Mouse (Mus musculus): Measurements from ENCODE around the gene Dcbld1. TPM values are rescaled to one million over a fixed set of nuclear protein-coding genes. Genes with fewer than 3 reads are reported as not detected.
"Not testable (repeated sequence)": the region's sequence is repeated elsewhere in the genome, so short reads cannot be mapped to it uniquely, and the experiment has no call there.

Gene Dcbld1
- polyA plus RNA-seq, 1 experiment: 2.0 TPM

DNA sequence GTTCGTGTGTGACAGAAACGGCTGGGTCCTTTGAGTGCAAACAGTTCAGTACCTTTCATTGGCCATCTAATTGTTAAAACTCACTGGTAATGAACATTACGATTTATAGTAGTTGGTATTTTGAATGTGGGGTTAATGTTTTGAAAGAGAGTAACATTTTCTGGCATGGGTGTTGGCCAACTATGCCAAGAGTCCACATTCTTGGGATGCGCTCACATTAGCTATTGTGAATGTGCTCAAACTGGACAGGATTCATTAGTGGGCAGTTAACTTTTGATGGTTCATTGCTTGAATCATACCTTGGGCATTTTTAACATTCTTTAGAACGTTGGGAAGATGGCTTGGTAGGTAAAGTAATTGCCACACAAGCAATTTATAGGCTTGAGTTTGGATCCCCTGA is 30.7 kb downstream of the Dcbld1 start:
- TF ChIP-seq POLR2A (IDR thresholded peaks at IDR 0.05; ENCODE audit: control insufficient read depth, low read depth, low read length): no peak
- TF ChIP-seq CTCF (IDR thresholded peaks at IDR 0.05; ENCODE audit: control insufficient read depth, insufficient read depth, insufficient replicate concordance, low read depth, low read length): no peak
- Histone ChIP-seq H3K4me1 (ENCODE audit: control insufficient read depth, insufficient read depth, low read length) (no peaks in the 10 kb centered on the region), H3K27me3 (ENCODE audit: control insufficient read depth, insufficient read depth, low read length) (no peaks in the 10 kb centered on the region), H3K36me3 (ENCODE audit: control insufficient read depth, insufficient read depth, low read length) (no peaks in the 10 kb centered on the region), H3K27ac (ENCODE audit: control insufficient read depth, insufficient read depth, low read depth, low read length) (no peak overlapping the region), H3K4me3 (ENCODE audit: control insufficient read depth, low read depth, low read length) (no peak overlapping the region)

GRCm38 (mm10) chr10:52268879-52269278 is 35.5 kb downstream of the Dcbld1 start:
- no peak overlapping the region for H3K4me3 ChIP-seq (ENCODE audit: control insufficient read depth, low read depth, low read length)
- H3K27ac ChIP-seq (ENCODE audit: control insufficient read depth, insufficient read depth, low read depth, low read length): no peak overlapping the region
- TF ChIP-seq POLR2A (IDR thresholded peaks at IDR 0.05; ENCODE audit: control insufficient read depth, low read depth, low read length): no peak
- no peak for TF ChIP-seq CTCF (IDR thresholded peaks at IDR 0.05; ENCODE audit: control insufficient read depth, insufficient read depth, insufficient replicate concordance, low read depth, low read length)
- H3K36me3 ChIP-seq (ENCODE audit: control insufficient read depth, insufficient read depth, low read length): no peaks in the 10 kb centered on the region
- no peaks in the 10 kb centered on the region for H3K4me1 ChIP-seq (ENCODE audit: control insufficient read depth, insufficient read depth, low read length)
- no peaks in the 10 kb centered on the region for H3K27me3 ChIP-seq (ENCODE audit: control insufficient read depth, insufficient read depth, low read length)

- Histone ChIP-seq H3K27ac (ENCODE audit: control insufficient read depth, insufficient read depth, low read depth, low read length) (no peak overlapping the region), H3K4me1 (ENCODE audit: control insufficient read depth, insufficient read depth, low read length) (no peaks in the 10 kb centered on the region), H3K27me3 (ENCODE audit: control insufficient read depth, insufficient read depth, low read length) (no peaks in the 10 kb centered on the region), H3K4me3 (ENCODE audit: control insufficient read depth, low read depth, low read length) (no peak overlapping the region), H3K36me3 (ENCODE audit: control insufficient read depth, insufficient read depth, low read length) (no peaks in the 10 kb centered on the region)
- TF ChIP-seq POLR2A (IDR thresholded peaks at IDR 0.05; ENCODE audit: control insufficient read depth, low read depth, low read length) (no peak), CTCF (IDR thresholded peaks at IDR 0.05; ENCODE audit: control insufficient read depth, insufficient read depth, insufficient replicate concordance, low read depth, low read length) (no peak)
These were observed 38.0 kb downstream of the Dcbld1 start for GRCm38 (mm10) chr10:52271385-52271784.

DNA sequence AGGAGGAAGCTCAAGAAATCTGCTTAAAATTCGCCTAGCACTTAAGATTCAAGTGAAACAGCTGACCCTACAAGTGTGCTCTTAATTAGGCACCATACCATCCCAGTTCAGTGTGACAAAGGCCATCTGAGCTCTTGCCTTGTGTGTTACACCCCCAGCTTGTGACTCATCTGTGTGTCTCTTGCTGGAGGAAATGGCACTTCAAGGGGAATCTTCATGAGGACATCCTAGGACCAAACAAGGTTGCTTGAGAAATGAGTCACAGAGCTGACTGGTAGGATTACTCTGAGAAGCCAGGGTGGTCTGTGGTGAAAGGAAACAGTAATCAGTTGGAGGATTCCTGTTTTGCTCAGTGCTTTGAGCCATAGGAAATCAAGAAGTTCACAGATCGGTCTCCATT is 39.6 kb downstream of the Dcbld1 start:
- H3K36me3 ChIP-seq (ENCODE audit: control insufficient read depth, insufficient read depth, low read length): no peaks in the 10 kb centered on the region
- H3K4me3 ChIP-seq (ENCODE audit: control insufficient read depth, low read depth, low read length): no peak overlapping the region
- no peaks in the 10 kb centered on the region for H3K4me1 ChIP-seq (ENCODE audit: control insufficient read depth, insufficient read depth, low read length)
- no peak overlapping the region for H3K27ac ChIP-seq (ENCODE audit: control insufficient read depth, insufficient read depth, low read depth, low read length)
- TF ChIP-seq POLR2A (IDR thresholded peaks at IDR 0.05; ENCODE audit: control insufficient read depth, low read depth, low read length) (no peak), CTCF (IDR thresholded peaks at IDR 0.05; ENCODE audit: control insufficient read depth, insufficient read depth, insufficient replicate concordance, low read depth, low read length) (no peak)
- no peaks in the 10 kb centered on the region for H3K27me3 ChIP-seq (ENCODE audit: control insufficient read depth, insufficient read depth, low read length)

DNA sequence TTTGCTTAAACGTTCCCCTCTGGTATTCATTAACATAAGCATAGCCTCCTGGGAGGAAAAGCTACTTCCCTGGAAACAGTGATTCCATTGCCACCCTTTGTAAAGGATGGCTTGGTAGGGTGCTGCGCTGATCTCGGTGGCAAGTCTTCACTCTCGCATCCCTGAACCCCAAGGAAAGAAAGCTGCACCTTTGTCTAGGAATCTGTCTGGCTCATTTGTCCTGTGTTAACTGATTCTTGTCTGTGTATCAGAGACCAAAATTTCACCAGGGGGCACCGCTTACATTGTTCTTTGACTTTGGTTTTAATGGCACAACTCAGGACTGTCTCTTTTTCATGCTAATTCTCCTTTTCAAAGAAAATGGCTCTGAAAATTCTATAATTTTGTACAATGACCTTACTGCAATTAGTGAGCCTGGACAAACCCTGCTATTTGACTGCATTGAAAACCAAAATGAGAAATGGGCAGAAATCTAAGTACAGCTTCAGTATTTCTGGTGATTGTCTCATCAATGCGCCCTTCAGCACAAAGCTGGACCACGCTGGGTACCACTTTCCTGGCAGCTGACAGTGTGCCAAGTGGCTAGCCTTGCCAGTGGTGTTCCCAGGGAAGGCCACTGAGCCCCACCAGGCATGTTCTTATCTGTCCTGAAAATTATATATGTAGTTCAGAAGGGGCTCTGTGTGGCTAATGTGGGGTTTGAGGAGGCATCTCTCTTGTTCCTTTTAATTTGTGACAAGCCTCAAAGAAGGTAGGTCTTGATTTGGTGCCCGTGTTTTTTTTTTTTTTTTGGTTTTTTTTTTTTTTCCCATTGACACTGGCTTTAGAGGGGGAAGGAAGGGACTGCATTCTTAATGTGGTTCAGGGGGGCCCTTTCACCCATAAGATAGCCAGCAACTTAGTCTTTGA is 40.8 kb downstream of the Dcbld1 start:
- no peak overlapping the region for H3K27ac ChIP-seq (ENCODE audit: control insufficient read depth, insufficient read depth, low read depth, low read length)
- H3K27me3 ChIP-seq (ENCODE audit: control insufficient read depth, insufficient read depth, low read length): no peaks in the 10 kb centered on the region
- no peaks in the 10 kb centered on the region for H3K36me3 ChIP-seq (ENCODE audit: control insufficient read depth, insufficient read depth, low read length)
- no peak for TF ChIP-seq POLR2A (IDR thresholded peaks at IDR 0.05; ENCODE audit: control insufficient read depth, low read depth, low read length)
- no peak for TF ChIP-seq CTCF (IDR thresholded peaks at IDR 0.05; ENCODE audit: control insufficient read depth, insufficient read depth, insufficient replicate concordance, low read depth, low read length)
- no peaks in the 10 kb centered on the region for H3K4me1 ChIP-seq (ENCODE audit: control insufficient read depth, insufficient read depth, low read length)
- no peak overlapping the region for H3K4me3 ChIP-seq (ENCODE audit: control insufficient read depth, low read depth, low read length)

DNA sequence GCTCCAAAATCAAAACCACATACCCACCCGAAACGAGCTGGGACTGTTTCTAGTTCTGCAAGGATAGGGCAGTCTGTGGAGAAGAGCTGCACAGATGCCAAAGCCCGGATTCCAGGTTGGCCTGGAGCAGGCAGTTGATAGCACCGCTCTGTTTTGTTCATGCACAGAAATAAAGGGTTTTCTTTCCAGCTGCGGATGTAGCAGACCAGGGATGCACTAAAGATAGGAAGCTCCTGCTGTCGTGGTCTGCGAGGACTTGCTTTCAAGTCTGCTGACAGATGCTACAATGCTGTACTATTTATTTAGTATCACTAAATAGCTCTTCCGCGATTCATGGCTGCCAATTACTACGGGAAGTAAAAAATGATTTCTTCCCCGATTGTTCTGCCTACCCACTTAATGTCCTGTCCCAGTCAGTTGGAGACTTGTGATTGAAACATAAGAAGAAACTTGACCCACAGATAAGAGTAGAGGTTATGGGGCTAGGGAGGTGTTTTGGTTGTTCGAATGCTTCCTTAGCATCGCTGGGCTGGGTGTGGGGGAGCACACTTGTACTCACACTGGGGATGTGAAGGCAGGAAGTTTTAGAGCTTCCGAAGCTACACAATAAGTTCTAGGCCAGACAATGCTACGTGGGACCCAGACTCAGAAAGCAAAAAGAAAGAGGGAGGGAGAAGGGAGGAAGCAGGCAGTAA is 41.6 kb downstream of the Dcbld1 start:
- Histone ChIP-seq H3K4me1 (ENCODE audit: control insufficient read depth, insufficient read depth, low read length) (no peaks in the 10 kb centered on the region), H3K36me3 (ENCODE audit: control insufficient read depth, insufficient read depth, low read length) (no peaks in the 10 kb centered on the region), H3K27me3 (ENCODE audit: control insufficient read depth, insufficient read depth, low read length) (no peaks in the 10 kb centered on the region), H3K27ac (ENCODE audit: control insufficient read depth, insufficient read depth, low read depth, low read length) (no peak overlapping the region), H3K4me3 (ENCODE audit: control insufficient read depth, low read depth, low read length) (no peak overlapping the region)
- TF ChIP-seq CTCF (IDR thresholded peaks at IDR 0.05; ENCODE audit: control insufficient read depth, insufficient read depth, insufficient replicate concordance, low read depth, low read length) (no peak), POLR2A (IDR thresholded peaks at IDR 0.05; ENCODE audit: control insufficient read depth, low read depth, low read length) (no peak)

DNA sequence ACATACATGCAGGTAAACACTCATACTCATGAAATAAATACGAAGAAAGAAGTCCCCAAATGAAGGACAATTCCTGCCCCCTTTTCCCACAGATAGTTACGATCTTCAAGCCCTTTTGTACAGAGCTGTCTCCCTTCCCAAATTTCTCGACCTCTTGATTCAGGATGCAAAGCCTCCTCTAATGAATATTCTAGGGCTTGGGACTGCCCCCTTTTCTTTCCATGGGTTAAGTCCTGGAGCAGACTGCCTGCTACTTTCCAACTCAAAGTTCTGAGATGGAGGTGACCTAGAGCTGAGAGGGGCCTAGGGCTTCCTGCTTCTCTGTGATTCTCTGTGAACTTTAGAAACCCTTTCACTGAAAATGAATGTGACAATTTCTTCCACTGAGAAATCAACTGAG is 43.2 kb downstream of the Dcbld1 start:
- no peaks in the 10 kb centered on the region for H3K4me1 ChIP-seq (ENCODE audit: control insufficient read depth, insufficient read depth, low read length)
- H3K27me3 ChIP-seq (ENCODE audit: control insufficient read depth, insufficient read depth, low read length): no peaks in the 10 kb centered on the region
- TF ChIP-seq POLR2A (IDR thresholded peaks at IDR 0.05; ENCODE audit: control insufficient read depth, low read depth, low read length) (no peak), CTCF (IDR thresholded peaks at IDR 0.05; ENCODE audit: control insufficient read depth, insufficient read depth, insufficient replicate concordance, low read depth, low read length) (no peak)
- no peaks in the 10 kb centered on the region for H3K36me3 ChIP-seq (ENCODE audit: control insufficient read depth, insufficient read depth, low read length)
- H3K27ac ChIP-seq (ENCODE audit: control insufficient read depth, insufficient read depth, low read depth, low read length): no peak overlapping the region
- no peak overlapping the region for H3K4me3 ChIP-seq (ENCODE audit: control insufficient read depth, low read depth, low read length)

GRCm38 (mm10) chr10:52277564-52277963 is 44.1 kb downstream of the Dcbld1 start:
- not testable (repeated sequence) for H3K27me3 ChIP-seq (ENCODE audit: control insufficient read depth, insufficient read depth, low read length); H3K36me3 ChIP-seq (ENCODE audit: control insufficient read depth, insufficient read depth, low read length); H3K27ac ChIP-seq (ENCODE audit: control insufficient read depth, insufficient read depth, low read depth, low read length); H3K4me1 ChIP-seq (ENCODE audit: control insufficient read depth, insufficient read depth, low read length); H3K4me3 ChIP-seq (ENCODE audit: control insufficient read depth, low read depth, low read length)
